Mouse (Mus musculus): ENCODE data around the gene Map3k13.
A peak's percentile ranks its signal among the peaks of the same experiment; 100 is the strongest.

The Map3k13 gene

DNA sequence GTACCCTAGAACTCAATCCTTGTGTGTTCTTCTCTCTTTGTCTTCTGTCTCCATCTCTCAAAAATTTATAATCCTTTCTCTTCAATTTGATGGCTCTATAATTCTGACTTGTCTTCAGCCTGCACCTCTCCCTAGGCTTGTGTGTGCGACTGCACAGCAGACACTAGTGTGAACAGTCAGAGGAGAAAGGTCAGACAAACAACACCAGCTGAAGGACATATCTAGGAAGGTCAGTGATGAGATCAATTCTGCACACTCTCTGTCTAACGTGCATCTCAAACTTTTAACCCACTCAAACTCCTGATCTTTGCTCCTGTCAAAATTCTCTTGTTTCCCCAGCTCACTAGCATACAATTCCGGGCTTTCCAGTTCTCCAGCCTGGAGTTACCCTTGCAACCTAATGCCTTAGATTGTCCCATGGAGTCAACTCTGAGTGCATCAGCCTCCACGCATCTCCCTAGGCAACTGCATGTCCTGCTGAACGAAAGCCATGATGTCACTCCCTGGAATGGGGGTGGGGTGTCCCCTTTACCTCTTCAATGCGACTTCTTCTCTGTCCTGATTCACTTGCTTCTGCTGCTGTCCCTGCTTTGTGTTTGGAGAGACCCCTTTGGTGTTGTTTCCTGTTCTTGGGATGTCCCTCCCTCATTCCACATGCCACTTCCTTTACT lies 19.2 kb downstream of the Map3k13 start:
- DNase-seq = no peak

GRCm38 (mm10) chr16:21814861-21815668 lies 20.9 kb downstream of the Map3k13 start:
- DNase-seq = no peak

- no peak for DNase-seq
Measured at GRCm38 (mm10) chr16:21815669-21816010, 21.5 kb downstream of the Map3k13 start.

DNA sequence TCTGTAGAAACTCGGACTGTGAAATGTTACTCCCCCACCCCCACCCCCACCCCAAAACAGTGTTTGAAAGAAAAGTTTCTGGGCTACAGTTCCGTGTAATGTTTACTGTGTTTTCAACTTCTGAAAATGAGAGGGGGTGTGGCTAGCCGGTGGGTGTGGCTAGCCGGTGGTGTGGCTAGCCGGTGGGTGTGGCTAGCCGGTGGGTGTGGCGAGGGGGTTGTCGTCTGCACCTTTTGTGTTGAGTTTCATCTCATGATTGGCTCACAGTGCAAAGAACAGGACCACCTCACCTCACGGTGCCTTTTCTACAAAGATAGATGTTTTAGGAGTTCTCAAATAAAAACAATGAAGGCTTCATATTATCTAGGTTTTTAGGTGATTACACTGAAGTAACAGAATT lies 24.0 kb downstream of the Map3k13 start:
- DNase-seq = no peak

- no peak for DNase-seq
Measured at GRCm38 (mm10) chr16:21818629-21819028, 24.5 kb downstream of the Map3k13 start.

DNA sequence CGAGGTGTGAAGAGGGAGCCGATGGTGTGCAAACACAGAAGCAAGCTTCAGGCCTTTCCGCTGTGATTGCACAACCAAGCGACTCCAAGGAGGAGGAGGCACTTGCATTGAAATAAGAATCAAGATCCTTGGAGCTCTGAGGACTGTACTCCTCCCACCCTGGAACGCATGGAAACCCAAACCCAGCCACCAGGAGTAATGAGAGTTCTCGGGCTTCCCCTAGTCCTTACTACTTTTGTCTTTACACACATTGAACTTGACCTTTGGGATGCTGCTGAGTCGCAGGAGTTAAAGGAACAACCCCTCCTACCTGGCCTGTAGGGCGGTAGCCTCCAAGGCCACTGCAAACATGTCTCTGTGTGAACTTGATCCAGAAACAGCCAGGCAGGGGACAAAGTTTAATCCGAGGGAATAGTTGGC lies 31.5 kb downstream of the Map3k13 start:
- no peak for DNase-seq

GRCm38 (mm10) chr16:21827153-21827552 lies 33.0 kb downstream of the Map3k13 start:
- DNase-seq = no peak

GRCm38 (mm10) chr16:21827581-21827980 lies 33.4 kb downstream of the Map3k13 start:
- no peak for DNase-seq

GRCm38 (mm10) chr16:21829711-21830110 lies 35.6 kb downstream of the Map3k13 start:
- no peak for DNase-seq

DNA sequence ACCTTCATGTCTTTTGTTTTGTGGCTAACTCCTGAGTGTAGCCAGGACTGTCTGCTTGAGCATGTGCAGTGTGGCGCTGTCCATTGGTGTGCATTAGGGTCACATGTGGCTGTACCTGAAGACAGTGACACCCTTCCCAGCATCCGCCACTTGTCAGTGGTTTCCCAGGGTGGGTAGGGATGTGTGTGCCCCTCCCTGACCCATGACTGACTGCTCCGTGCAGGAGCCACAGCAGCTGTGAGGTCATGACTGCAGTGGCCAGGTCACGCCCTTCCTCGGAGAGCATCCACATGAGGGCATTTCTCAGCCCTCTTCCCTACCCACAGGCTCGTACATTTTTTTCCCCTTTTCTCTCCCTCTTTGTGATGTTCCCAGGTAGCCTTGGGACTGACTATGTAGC lies 36.6 kb downstream of the Map3k13 start:
- no peak for DNase-seq

- no peak for DNase-seq
Measured at GRCm38 (mm10) chr16:21831764-21832163, 37.6 kb downstream of the Map3k13 start.

GRCm38 (mm10) chr16:21833469-21833868 lies 39.3 kb downstream of the Map3k13 start:
- no peak for DNase-seq

GRCm38 (mm10) chr16:21833970-21834369 lies 39.8 kb downstream of the Map3k13 start:
- DNase-seq = no peak

DNA sequence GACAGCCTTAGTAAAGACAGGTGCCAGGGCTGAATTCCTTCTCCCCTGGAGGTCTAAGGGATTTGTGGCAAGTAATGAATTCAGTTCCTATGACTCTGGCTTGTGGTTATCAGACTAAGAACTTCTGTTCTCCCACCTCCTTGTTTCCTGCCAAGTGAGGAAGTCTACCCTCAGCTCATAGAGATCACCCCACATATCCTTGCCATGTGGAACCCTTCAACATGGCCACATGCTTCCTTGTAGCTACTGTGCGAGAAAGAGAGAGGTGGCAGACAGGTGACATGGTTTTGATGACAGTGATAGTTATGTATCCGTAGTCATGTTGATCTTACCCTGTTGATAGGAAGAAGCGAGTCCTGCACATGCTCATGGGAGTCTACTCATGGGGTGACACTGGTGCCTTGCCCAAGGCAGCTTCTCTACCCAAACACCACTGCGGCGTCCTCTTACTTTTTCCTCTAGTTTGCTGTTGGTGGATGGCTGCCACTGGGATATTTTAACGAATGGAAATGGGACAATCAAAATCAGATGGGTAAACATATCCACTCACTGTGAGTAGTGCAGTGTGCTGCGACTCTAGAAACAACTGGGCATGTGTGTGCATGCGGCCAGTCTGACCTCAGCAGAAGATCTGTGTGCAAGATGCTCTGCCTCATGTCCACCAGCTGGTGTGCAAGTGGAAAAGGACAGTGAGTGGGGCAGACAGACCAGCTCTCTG lies 40.9 kb downstream of the Map3k13 start:
- DNase-seq = no peak

GRCm38 (mm10) chr16:21835584-21835931 lies 41.4 kb downstream of the Map3k13 start:
- peak; percentile 33 to 63 for DNase-seq

DNA sequence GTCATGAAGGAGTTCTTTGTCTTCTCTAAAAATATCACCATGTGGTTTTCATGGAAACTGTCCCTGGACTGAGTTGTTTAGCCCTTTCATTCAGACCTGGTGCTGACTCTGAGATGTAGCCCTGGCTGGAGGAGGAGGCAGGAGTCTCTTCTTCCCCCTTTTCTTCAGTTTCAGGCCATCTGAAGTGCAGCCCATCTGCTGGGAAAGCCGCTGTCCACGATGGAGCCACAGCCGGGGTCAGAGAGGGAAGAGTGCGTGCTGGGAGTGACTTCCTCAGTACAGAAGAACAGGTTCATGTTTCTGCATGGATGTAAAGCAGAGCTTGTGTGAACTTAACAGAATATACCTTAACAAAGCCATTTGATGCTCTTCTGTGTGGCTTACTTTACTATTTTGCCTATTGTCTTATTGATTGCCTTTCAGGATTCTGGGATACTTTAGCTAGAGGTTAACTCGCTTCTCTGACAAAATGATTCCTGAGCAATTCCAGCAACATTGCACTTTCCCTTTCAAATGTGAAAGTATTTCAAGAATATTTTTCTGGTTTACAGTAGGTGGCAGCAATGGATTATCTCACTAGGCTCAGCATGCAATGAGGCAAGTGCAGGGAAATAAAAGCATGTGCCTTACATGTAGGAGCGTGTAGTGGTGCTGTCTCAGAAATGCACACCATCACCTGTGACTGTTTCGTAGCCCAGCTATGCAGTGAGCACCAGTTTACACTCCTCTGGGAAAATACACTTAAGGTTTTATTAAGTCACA lies 42.3 kb downstream of the Map3k13 start:
- DNase-seq = peak in 1 of 2 experiments; percentile 29

GRCm38 (mm10) chr16:21837694-21838093 lies 43.5 kb downstream of the Map3k13 start:
- DNase-seq = no peak

DNA sequence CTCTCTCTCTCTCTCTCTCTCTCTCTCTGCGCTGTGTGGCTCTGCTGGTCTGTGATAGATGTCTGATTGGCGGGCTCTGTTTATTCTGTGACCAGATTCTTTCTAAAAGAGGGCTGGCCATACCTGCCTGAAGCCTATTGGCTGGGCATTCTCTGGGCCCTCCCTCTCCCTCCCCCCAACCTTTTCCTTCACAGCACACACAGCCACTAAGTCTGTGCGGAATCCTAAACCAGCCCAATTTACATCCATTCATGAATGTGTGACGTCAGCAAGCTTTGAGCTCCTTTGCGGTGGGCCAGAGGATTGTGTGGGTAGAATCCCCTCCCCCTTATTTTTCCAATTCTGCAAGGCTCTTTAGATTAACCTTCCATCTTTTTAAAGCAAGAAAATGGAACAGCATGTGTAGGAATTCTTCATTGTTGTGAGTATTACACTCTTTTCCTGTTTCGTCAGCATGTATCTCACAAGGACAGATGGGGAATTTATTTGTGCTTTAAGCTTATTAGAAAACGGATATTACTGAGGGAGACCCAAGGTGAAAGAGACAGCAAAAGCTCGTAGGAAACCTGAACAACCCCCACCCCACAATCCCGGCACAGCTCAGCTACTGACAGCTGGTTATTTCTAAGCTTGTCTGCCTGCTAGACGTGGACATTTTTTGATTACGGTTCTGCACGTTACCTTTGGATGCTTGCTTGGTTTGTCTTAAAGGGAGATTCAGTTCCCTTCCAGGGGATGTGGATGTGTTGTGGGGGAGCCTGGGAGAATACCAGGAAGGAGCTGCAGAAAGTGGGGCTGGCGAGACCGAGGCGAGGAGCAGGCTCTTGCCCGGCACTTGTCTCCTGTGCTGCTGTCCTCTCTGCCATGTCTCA lies 51.9 kb downstream of the Map3k13 start:
- DNase-seq = peak in 1 of 2 experiments; percentile 39

- DNase-seq = no peak
Measured at GRCm38 (mm10) chr16:21848444-21848843, 54.3 kb downstream of the Map3k13 start.

GRCm38 (mm10) chr16:21848847-21849246 lies 54.7 kb downstream of the Map3k13 start:
- DNase-seq = no peak

DNA sequence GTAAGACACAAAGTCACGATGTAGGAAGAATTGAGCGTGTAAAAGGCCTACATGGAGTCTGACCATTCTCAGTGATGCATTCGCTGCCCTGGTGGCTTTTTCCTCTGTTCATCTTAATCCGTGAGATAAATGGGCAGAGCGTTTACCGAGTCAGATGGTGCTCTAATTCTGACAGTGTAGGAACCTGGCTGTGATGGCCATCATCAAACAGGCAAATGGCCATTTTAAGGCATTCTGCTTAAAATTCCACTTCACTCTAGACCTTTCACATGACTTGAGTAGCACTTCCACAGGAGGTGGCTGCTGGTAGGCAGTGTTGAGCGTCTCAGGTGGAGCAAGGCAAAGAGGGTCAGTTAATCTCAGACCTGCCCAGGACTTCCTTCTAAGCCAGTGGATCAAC lies 58.2 kb downstream of the Map3k13 start:
- DNase-seq = no peak

GRCm38 (mm10) chr16:21853446-21853941 lies 59.3 kb downstream of the Map3k13 start:
- no peak for DNase-seq
